Mouse (Mus musculus) liver, adult 2 months (tissue): ENCODE measurements around the gene Ipo9.

Source experiments
- CTCF ChIP-seq: fragments of 200-500 bp; IDR thresholded peaks from 2 replicates; pipeline ENCODE4 v1.5.1; 2011; ENCODE audit warnings: low read depth, low read length, control low read depth
- POLR2A ChIP-seq: fragments of 200-500 bp; IDR thresholded peaks from 2 replicates; pipeline ENCODE4 v1.6.1; 2011; ENCODE audit warnings: low read length, control low read depth; ENCODE audit not compliant: insufficient read depth; ENCODE audit errors: extremely low read depth

DNA sequence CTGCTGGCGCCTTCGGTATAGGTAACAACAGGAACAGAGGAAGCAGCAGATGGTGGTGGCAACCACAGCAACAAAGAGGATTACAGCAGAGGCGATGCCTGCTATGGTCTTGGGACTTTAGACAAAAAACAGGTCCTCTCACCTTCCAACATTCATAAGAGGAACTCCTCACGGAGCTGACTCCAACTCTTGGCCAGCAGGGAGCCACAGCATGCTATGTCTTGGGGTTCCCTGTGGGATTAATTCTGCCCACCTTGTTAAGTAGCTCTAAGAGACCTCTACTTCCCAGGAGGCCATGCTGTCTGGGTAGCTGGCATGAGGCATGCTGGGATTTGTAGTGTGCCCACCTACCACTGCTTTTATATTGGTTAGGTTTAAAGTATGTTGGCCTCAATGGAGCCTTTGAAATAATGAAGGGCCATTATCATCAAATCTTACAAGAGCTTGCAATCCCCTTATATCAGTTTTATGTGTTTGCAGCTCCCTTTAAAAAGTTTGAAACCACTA is 57.1 kb downstream of the Ipo9 start:
- no peak for TF ChIP-seq POLR2A
- TF ChIP-seq CTCF, result no peak
